Mouse (Mus musculus) urinary bladder, postnatal 14 days (tissue): ENCODE results near the gene Smc6.

Experiments
- DNase-seq: peaks from one replicate; pipeline ENCODE4 v3.0.0; 2021; ENCODE audit warnings: low spot score

Gene Smc6

DNA sequence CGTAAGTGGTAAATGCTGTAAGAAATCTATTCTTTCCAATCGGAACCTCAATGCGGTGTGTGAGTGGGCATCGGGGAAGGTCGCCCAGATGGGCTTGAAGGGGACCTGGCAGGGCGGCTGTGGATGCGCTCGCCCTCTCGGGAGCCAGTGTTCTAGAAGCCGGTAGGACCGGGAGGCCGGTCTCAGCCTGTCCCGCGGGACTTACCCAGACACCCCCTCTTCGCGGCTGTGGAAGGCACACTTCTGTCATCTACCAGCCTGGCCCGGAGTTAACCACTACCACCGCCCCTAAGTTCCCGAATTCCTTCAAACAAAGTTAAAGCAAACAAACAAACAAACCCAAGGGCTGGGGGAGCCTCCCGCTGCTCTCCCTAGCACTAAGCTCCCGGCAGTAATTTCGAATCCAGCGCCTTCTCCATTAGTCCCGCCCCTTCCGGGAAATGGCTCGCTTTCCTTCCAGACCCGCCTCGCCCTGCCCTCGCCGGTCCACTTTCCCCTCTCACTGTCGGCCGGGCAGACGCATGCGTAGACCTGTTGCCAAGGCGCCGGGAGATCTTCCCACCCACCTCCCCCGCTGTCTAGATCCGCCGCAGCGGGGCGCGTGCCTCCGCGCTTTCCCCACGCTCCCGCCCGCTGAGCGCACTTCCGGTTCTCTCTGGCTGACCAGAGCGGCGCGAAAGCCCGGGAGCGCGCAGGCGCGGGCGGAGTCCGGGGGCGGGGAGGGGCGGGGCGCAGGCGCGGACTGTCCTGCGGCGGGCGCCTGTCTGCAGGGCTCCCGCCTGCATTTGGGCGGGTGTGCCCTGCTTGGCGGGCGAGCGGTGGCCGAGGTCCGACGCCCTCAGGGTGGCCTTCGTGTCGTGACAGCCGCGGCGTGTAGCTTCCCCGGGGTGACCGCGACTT lies at the start of gene Smc6, which contains the start of gene Gen1:
Gene Smc6 (plus strand): TSS at position 505 of the 900 bp plus-strand sequence.
Gene Gen1 (minus strand): TSS at position 420 of the 900 bp plus-strand sequence.
- DNase-seq: peak; percentile 95

DNA sequence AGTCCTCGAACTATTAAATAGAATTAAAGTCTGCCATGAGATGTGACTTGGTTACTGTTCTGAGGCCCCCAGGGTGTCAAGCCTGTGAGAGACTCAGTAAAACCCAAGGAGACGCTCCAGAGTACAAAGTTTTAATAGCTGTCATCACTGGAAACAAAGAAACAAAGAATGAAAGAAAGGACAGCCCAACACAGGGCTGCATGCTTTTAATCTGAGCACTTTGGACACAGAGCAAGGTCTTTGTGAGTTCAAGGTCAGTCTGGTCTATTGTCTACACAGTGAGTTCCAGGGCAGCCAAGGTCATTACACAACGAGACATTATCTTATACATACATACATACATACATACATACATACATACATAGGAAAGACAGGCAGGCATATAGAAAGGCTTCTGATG lies 49.2 kb upstream of the Smc6 start:
- no peak for DNase-seq

DNA sequence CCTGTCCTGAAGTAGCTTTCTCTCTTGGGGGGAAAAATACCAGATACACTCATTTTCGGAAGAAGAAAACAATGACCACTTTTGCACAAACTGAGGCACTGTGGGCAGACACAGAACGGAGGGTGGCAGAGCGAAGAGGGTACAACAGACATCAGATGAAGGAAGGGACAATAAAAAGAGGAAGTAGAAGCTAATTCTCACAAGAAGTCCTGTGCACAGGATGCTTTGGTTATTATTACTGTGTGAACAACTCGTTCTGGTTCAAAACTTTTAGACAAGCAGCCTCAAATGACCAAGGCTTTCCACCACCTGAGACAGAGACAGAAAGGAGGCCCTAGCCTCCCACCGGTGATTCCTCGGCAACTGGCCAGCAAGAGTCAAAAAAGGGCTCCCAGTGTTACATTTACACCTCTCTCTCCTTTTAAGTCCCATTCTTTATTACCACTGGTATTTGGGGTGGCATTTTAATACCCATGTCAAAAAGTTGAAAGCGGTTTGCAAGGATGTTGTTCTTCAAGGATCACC lies 47.9 kb upstream of the Smc6 start:
- DNase-seq: no peak

DNA sequence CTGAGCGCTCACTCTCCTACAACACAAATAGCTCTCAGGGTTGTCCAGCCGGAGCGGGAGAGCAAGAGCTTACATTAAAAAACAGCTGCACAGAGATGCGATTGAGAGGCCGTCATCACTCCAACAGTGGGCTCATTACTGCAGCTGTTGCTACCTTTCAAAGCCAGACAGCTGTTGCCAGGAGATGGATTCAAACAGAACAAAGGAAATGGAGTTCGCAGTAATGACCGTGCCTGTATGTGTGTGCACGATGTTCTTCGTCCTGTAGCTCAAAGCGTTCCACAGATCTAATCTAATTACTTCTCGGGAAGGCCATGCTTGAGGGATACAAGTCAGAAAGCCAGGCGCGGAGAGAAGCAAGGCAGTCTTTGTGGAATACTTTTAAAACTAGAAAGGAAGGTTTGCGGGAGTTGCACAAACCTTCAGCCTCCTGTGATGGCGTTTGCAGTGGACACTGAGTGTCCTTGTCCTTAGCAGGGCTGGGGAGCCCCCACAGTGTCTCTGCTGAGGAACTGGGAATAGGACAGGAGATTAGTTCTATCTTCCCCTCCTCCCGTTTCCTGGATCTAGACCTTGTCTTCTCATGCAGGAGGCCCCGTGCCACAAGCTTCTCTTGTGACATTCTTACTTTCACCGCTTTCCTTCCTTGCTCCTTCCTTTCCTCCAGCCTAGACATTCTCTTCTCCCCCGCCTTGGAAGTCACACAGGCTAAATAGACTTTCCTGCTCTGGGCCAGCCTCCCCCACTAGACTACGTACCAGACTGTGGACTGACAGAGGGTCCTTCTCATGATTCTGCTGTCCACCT lies 44.0 kb upstream of the Smc6 start:
- DNase-seq: peak; percentile 8

DNA sequence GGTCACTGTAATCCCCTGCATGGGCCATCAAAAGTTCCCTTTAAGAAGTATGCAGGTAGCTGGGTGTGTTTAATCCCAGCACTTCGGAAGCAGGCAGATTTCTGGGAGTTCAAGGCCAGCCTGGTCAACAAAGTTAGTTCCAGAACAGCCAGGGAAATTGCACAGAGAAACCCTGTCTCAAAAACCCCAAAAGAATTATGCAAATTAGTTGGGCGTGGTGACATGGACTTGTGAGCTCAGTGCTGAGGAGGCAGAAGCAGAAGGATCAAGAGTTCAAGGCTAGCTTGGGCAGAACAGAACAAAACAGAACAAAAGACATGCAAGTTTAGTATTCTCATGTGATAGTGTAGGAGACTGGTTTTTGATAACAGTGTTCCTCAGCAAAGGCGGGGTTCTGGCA lies 43.1 kb upstream of the Smc6 start:
- no peak for DNase-seq

DNA sequence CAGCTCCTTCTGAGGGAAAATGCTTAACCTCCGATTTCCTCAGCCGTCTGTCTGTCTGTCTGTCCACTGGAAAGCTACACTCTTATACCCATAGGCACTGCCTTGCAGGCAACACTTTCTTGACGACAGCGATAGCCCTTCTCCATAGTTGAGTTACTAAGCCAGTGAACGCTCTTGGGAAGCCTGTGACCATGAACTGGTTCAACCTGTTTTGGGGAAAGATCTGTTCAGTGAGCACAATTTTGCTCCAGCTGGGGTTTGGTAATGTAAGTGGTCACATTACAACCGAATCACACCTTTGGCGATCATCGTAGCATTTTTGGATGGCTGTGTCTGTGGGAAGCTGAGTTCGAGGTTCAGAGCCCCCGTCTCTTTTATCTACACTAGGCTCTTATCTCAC lies 42.6 kb upstream of the Smc6 start:
- peak; percentile 22 for DNase-seq

DNA sequence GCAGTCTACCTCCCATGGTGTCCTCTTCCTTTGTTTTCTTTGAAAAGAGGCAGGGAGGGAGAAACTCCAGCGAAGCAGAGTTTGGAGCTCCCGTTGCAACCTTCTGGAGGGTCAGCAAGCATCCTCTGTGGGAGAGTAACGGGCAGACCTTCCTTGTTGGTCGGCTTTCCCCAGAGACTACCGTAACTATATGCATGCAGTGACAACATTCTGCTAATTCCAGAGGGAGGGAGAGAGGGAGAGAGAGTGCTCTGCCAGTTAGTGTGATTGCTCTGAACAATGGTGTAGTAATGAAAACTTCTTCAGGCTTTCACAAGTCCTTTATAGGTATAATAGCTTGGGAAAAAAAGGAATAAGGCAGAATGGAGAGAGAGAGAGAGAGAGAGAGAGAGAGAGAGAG lies 41.0 kb upstream of the Smc6 start:
- no peak for DNase-seq

DNA sequence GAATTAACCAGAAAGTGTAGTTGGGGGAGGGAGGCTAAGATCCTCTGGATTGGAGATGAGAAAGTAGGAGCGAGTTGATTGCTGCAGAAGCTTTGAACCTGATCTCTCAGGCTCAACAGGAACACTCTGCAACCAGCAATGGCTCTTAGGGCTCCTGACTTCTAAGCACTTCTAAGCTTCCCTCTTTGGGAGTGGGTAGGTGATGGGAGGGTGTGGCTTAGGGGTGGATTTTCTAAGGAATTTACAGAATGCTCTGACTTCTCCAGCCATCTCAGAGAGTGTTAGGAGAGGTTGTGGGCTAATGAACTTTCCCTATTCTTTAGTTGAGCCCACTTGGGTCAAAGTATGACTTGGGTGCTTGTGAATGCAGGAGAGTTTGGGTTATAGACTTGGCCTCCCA lies 39.6 kb upstream of the Smc6 start:
- no peak for DNase-seq

DNA sequence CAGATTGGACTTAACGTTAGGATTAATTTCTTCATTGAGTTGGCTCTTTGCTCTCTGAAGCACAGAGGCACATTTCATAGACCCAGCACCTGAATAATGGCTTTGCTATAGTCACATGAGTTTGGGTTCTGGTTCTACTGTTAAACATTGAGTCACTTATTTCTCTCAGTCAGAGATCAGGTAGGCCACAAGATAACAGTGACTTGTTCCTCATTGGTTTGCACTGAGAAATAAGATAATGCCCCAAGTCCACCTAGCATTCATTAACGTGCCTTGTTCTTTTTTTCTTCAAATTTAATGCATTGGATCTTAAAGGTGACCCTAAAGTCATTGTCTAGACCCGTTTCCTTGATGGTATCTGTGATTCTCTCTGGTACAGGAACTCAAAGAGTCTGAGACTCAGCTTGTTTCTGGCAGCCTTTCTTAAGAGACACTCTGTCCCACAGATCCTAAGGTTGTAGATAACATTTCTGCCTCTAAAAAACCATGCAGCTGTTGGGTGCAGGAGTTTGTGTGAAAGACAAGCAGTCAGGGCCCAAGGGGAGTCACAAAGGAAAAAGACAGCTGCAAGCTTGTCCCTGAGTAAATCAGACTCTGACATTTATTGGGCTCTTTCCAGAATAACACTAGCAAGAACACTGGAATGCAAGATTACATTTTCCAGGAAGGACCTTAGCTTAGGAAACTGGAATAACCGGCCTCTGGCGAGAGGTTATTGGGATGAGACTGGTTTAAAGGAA lies 39.0 kb upstream of the Smc6 start:
- no peak for DNase-seq

DNA sequence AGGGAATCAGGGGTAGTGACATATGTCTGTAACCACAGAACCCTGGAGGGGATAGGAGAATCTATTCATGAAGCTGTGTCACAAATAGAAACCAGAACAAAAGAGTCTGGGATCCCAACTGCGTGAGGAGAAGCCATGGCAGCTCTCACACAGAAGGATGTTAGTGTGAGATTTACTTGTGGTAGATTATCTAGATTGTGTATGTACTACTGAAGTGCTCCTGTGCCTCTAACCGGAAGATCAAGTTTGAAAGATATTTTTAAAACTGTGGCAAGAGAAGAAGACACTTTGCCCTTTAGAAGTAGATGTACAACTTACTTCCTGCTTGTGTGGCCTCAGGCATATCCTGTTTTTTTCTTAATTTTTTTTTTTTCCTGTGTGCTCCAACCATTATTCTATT lies 35.4 kb upstream of the Smc6 start:
- DNase-seq: no peak

DNA sequence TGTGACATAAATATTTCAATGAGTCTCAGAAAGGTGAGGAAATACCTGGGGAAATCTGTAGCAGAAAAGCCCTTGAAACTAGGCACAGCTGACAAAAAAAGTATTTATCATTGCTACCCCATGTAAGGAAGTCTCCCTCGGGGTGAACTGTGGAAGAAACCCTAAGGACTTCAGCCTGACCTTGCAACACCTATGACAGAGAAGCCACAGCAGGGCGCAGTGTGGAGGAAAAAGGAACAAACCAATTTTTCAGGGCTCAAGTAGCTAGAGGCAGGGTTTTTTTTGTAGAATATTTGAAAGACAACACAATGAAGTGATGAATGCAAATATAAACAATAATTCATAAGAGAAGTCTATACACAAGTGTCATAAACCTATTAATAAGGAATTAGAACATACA lies 29.7 kb upstream of the Smc6 start:
- DNase-seq: no peak

DNA sequence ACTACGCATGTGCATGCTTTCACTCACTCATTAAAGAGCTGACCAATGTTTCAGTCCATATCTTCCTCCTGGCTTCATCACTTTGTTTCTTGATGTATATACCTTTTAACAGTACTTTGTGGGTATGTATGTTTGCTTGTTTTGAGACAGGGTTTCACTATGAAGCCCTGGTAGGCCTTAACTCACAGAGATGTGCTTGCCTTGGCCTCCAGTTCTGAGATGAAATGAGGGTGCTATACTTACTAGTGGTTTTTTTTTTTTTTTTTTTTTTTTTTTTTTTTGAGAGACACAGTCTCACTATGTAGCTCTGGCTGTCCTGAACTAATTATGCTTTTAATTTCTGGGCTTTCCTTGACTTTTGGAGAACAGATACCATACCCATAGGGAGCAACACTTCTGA lies 18.2 kb upstream of the Smc6 start:
- no peak for DNase-seq

DNA sequence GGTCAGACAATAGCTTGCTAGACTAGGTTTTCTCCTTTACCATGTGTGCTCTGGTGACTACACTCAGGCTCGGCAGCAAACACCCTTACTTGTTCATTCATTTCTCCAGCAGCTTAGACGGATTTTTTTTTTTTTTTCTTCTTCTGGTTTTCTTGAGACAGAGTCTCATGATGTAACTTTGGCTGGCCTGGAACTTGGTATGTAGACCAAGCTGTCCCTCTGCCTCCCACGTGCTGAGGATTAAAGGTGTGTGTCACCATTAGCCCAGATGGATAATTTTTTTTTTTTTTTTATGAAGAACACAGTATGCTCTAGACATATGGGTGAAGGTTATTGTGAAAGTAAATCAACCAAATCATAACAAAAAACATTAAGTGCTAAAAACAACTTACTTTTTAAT lies 15.4 kb upstream of the Smc6 start:
- DNase-seq: no peak

DNA sequence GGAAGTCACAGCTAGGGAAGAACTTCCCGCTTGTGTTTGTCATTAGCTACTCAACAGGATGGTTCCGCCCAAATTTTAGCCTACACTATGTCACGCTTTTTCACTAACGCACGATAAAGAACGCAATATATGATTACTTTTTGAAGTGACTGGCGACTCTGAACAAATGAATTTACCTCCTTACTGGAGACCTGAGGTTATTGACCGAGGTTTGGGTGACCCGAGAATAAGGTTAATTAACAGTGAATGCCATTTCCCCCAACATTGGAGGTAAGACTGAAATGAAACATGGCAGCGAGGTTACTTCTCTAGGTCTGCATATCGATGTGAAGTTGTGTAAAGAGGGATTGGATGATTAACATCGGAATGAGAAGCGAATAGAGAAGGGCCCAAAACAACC lies 791 bp upstream of the Smc6 start:
- DNase-seq: no peak

DNA sequence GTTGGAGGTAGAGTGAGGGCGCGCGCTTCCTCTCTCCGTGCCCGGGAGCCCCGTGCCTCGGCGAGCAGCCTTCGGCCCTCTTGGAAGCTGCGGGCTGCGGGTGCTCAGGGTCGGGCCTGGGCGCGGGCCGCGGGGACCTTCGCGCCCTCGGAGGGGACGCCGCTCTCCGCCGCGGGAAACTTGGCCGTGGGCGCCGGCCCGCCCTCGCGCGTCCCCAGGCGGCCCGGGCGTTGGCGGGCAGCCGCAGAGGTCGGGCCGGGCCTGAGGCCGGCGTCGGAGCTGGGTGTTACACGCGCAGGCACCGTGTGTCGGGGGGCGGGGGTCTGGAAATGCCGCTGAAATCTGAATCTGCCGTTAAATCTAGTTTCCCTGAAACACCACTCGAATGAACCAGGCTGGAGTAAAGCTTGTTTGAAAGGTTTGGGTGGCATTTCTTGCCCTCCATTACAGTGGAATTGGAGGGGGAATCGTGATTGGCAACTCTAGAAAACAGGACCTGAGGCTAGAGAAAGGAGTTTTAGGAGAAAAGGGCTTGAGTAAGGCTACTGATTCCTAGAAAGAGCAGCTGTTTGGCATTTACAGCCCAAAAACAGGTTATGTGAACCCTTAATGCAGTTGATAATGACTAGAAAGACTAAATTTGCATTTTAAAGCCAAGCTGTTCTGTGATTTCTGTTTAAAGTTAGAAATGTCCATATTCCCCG lies 748 bp downstream of the Smc6 start:
- DNase-seq: peak; percentile 50

DNA sequence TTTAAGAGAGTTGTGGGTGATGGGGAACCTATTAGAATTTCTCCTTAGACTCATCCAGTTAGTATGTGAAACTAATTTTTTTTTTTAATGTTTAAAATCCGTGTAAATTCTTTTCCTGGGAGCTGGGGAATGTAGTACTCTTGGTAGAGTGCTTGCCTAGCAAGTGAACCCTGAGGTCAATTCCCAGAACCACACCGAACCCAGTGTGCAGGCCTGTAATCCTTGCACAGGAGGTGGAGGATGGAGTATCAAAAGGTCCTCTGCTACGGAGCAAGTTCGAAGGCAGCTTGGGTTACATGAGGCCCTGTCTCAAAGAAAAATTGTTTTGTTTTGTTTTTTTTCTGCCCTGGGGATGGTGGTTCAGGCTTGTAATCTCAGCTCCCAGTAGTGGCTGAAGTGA lies 1.3 kb downstream of the Smc6 start:
- no peak for DNase-seq

DNA sequence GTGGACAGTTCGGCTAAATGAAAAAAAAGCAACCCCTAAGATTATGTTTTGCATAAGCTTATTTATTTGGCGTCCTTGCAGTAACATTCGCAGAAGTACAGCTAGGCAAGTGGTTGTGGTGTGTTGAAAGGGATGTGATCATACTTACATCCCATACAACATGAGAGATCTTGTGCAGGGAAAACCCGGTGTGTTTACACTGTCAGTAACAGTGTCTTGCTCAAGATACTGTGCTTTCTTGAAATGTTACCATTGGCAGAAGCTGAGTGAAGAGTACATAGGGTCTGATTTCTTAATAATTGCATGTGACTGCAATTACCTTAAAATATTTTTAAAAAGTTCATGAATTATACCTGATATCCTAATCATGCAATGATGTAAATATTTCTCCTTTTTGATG lies 6.9 kb downstream of the Smc6 start:
- DNase-seq: no peak

DNA sequence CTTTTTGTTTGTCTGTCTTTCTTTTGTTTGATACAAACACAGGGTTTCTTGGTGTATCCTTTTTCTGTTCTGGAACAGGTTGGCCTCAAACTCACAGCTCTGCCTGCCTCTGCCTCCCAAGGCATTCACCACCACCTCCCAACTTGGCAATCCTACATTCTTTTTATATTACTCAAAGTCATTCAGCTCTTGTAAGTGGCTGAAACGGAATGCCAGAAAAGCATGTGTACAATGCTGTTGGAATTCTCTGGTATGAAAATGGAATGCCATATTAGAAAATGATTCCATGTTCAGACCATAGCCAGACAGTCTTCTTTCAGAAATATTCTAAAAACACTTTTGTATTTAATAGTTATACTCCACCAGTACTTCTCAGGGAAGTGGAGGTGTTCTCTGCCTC lies 7.5 kb downstream of the Smc6 start:
- no peak for DNase-seq

DNA sequence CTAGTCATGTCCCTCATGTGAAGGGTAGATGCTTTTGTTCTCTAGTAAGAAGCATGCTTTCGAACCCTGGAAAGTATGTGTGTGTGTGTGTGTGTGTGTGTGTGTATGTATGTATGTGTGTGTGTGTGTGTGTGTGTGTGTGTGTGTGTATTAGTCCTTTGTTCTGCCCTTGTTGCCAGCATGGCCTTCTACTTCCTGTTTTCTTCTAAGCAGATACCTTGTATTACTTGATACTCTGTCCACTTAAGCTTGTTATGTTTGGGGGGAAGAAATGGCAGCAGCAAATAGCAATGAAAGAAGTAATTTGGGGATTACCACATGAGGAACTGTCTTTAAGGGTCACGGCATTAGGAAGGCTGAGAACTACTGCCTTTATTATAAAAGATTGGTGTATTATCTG lies 10.9 kb downstream of the Smc6 start:
- no peak for DNase-seq

DNA sequence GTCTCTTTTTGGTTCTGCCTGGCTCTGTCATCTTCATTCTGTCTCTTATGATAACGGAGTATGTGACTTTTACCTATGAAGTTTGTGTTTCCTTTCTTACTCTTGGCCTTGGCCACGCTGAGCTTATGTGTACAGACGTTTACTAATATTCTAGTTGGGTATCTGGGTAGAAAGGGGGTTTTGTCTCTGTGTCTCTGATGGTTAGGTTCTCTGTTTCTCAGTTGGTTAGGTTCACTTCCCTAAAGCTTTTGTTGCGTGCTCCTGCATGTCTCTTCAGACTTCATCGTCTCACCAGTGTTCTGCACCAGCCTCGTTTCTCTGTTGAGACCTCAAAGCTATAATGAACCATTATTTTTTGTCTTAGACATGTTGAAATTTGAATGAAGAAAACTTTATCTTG lies 11.5 kb downstream of the Smc6 start:
- DNase-seq: no peak

DNA sequence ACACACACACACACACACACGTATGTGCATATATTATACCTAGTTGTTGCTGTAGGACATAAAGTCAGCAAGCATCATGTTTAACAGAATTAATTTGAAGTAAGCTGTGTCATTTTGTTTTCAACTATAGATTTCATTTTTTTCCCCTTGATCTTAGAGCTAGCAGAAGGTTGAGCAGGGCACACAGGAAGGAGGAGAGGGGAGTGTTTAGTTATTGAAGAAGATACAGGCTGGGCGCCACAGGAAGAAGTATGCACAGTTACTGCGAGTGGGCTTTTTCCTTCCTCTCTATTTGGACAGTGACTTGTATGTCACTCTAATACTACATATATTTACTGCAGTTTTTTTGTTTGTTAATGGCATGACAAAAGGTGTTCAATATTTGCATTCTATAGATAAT lies 14.2 kb downstream of the Smc6 start:
- no peak for DNase-seq

DNA sequence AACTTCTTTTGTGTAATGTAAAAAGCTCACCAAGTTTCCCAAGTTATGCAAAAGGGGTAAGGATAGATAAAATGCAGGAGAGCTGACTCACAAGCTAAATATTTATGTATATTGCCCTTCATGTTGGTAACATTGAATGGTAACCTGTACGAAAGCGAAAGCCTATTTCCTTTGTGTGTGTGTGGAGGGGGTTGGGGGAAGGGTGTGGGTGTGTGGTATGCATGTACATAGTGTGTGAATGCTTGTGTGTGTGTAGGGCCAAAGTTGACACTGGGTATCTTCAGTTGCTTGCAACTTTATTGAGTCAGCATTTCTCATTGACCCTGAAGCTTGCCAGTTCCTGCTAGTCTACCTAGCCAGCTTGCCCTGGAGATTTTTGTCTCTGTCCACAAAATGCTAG lies 15.9 kb downstream of the Smc6 start:
- DNase-seq: no peak
